Mouse (Mus musculus): Measurements from ENCODE around the gene Ankrd50. TPM values are rescaled to one million over a fixed set of nuclear protein-coding genes. Genes with fewer than 3 reads are reported as not detected.

The Ankrd50 gene
- polyA plus RNA-seq, 1 experiment = 8.8 TPM

- no peak overlapping the region for H3K27ac ChIP-seq (ENCODE audit: control insufficient read depth, insufficient read depth, low read depth, low read length)
- TF ChIP-seq CTCF (IDR thresholded peaks at IDR 0.05; ENCODE audit: control insufficient read depth, insufficient read depth, insufficient replicate concordance, low read depth, low read length) (no peak), POLR2A (IDR thresholded peaks at IDR 0.05; ENCODE audit: control insufficient read depth, low read depth, low read length) (no peak)
- no peak overlapping the region for H3K4me3 ChIP-seq (ENCODE audit: control insufficient read depth, low read depth, low read length)
Measured at GRCm38 (mm10) chr3:38433495-38434464, 50.9 kb downstream of the Ankrd50 start.

DNA sequence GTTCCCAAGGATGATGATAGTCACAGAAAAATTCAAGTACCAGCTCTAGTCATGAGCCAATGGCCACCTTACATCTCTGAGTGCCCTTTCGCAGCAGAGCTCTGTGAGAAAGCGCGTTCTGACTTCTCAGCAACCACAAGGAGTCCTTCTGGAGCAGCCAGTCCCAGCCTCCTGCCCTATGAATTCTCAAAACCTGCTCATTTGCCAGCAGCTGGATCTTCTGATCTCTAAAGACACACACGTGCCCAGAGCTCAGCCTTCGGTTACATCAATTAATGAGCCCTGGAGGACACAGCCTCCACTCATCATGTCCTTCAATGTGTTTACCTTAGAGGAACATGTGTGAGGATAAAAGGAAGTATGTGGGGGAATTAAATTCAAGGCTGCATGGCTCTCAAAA is 53.2 kb downstream of the Ankrd50 start:
- H3K27ac ChIP-seq (ENCODE audit: control insufficient read depth, insufficient read depth, low read depth, low read length) = no peak overlapping the region
- H3K4me1 ChIP-seq (ENCODE audit: control insufficient read depth, insufficient read depth, low read length) = no peaks in the 10 kb centered on the region; the same call in 1 of the 2 replicates
- no peaks in the 10 kb centered on the region for H3K27me3 ChIP-seq (ENCODE audit: control insufficient read depth, insufficient read depth, low read length)
- TF ChIP-seq CTCF (IDR thresholded peaks at IDR 0.05; ENCODE audit: control insufficient read depth, insufficient read depth, insufficient replicate concordance, low read depth, low read length) = no peak
- TF ChIP-seq POLR2A (IDR thresholded peaks at IDR 0.05; ENCODE audit: control insufficient read depth, low read depth, low read length) = no peak
- H3K4me3 ChIP-seq (ENCODE audit: control insufficient read depth, low read depth, low read length) = no peak overlapping the region
- H3K36me3 ChIP-seq (ENCODE audit: control insufficient read depth, insufficient read depth, low read length) = no peaks in the 10 kb centered on the region

More at GRCm38 (mm10) chr3:38433495-38434464, 50.9 kb downstream of the Ankrd50 start:
- Histone ChIP-seq H3K27me3 (ENCODE audit: control insufficient read depth, insufficient read depth, low read length) (no peaks in the 10 kb centered on the region), H3K4me1 (ENCODE audit: control insufficient read depth, insufficient read depth, low read length) (no peaks in the 10 kb centered on the region; the same call in 1 of the 2 replicates), H3K36me3 (ENCODE audit: control insufficient read depth, insufficient read depth, low read length) (no peaks in the 10 kb centered on the region)

DNA sequence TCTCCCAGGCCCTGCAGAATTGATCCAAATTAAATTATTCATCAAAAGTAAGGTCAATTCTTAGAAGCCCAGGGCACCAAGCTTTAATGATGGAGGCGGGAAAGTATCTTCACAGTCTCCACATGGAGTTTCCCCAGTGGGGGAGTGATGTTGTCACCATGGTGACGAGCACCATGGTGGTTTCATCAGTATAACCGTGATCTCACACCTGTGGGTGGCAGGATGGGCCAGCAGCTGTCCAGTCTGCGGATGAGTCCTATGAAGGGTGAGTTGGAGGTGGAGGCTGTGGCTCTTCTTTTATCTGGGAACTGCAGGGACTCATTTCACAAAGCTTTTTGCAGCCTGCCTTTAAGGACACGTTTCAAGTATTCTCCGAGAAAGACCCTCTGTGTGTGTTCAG is 53.6 kb downstream of the Ankrd50 start:
- no peaks in the 10 kb centered on the region for H3K36me3 ChIP-seq (ENCODE audit: control insufficient read depth, insufficient read depth, low read length)
- no peak overlapping the region for H3K4me3 ChIP-seq (ENCODE audit: control insufficient read depth, low read depth, low read length)
- TF ChIP-seq CTCF (IDR thresholded peaks at IDR 0.05; ENCODE audit: control insufficient read depth, insufficient read depth, insufficient replicate concordance, low read depth, low read length) (no peak), POLR2A (IDR thresholded peaks at IDR 0.05; ENCODE audit: control insufficient read depth, low read depth, low read length) (no peak)
- no peak overlapping the region for H3K27ac ChIP-seq (ENCODE audit: control insufficient read depth, insufficient read depth, low read depth, low read length)
- no peaks in the 10 kb centered on the region for H3K27me3 ChIP-seq (ENCODE audit: control insufficient read depth, insufficient read depth, low read length)
- no peaks in the 10 kb centered on the region; the same call in 1 of the 2 replicates for H3K4me1 ChIP-seq (ENCODE audit: control insufficient read depth, insufficient read depth, low read length)

DNA sequence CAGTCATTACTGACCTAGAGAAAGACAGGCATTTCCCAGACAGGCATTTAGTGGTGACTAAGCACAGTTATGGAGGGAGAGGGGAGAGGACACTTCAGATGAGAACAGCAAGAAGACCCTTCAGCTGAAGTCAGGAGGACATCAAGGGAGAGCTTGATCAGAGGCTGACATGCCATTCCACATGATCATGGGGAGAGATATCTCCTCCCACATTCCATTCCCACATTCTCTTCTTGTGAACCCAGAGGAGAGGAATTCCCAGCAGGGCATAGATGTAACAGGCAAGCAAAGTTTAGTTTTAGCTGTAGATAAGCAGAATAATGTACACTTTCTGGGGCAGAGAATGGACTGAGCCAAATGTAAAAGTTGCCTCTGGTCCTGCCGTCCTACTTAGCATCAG is 57.4 kb downstream of the Ankrd50 start:
- TF ChIP-seq POLR2A (IDR thresholded peaks at IDR 0.05; ENCODE audit: control insufficient read depth, low read depth, low read length) = no peak
- no peak for TF ChIP-seq CTCF (IDR thresholded peaks at IDR 0.05; ENCODE audit: control insufficient read depth, insufficient read depth, insufficient replicate concordance, low read depth, low read length)
- no peaks in the 10 kb centered on the region for H3K4me1 ChIP-seq (ENCODE audit: control insufficient read depth, insufficient read depth, low read length)
- H3K4me3 ChIP-seq (ENCODE audit: control insufficient read depth, low read depth, low read length) = no peak overlapping the region
- H3K27me3 ChIP-seq (ENCODE audit: control insufficient read depth, insufficient read depth, low read length) = no peaks in the 10 kb centered on the region
- H3K36me3 ChIP-seq (ENCODE audit: control insufficient read depth, insufficient read depth, low read length) = no peaks in the 10 kb centered on the region
- no peak overlapping the region for H3K27ac ChIP-seq (ENCODE audit: control insufficient read depth, insufficient read depth, low read depth, low read length)

DNA sequence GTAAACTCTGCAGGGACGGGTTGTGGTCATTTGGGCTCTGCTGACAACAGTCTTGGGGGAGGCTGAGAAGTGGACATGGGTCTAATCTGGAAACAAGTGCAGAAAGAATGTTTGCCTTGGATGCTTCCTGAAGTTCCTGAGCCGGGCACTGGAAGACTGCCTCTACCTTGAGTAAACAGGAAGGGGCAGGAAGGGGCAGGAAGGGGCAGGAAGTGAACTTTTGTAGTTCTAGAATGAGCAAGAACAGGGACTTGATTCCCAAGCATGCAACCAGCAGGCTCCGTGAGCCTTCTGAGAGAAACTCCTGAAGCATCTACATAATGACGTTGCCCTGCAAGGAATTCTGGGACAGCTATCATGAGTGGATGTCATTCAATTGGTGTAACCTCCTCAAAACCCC is 60.7 kb downstream of the Ankrd50 start:
- Histone ChIP-seq H3K27ac (ENCODE audit: control insufficient read depth, insufficient read depth, low read depth, low read length) (no peak overlapping the region), H3K36me3 (ENCODE audit: control insufficient read depth, insufficient read depth, low read length) (no peaks in the 10 kb centered on the region), H3K4me1 (ENCODE audit: control insufficient read depth, insufficient read depth, low read length) (no peaks in the 10 kb centered on the region), H3K27me3 (ENCODE audit: control insufficient read depth, insufficient read depth, low read length) (no peaks in the 10 kb centered on the region), H3K4me3 (ENCODE audit: control insufficient read depth, low read depth, low read length) (no peak overlapping the region)
- TF ChIP-seq POLR2A (IDR thresholded peaks at IDR 0.05; ENCODE audit: control insufficient read depth, low read depth, low read length) = no peak
- TF ChIP-seq CTCF (IDR thresholded peaks at IDR 0.05; ENCODE audit: control insufficient read depth, insufficient read depth, insufficient replicate concordance, low read depth, low read length) = no peak

- Histone ChIP-seq H3K36me3 (ENCODE audit: control insufficient read depth, insufficient read depth, low read length) (no peaks in the 10 kb centered on the region), H3K4me3 (ENCODE audit: control insufficient read depth, low read depth, low read length) (no peak overlapping the region), H3K27ac (ENCODE audit: control insufficient read depth, insufficient read depth, low read depth, low read length) (no peak overlapping the region), H3K27me3 (ENCODE audit: control insufficient read depth, insufficient read depth, low read length) (no peaks in the 10 kb centered on the region), H3K4me1 (ENCODE audit: control insufficient read depth, insufficient read depth, low read length) (no peaks in the 10 kb centered on the region)
- TF ChIP-seq POLR2A (IDR thresholded peaks at IDR 0.05; ENCODE audit: control insufficient read depth, low read depth, low read length) = no peak
- TF ChIP-seq CTCF (IDR thresholded peaks at IDR 0.05; ENCODE audit: control insufficient read depth, insufficient read depth, insufficient replicate concordance, low read depth, low read length) = no peak
Measured at GRCm38 (mm10) chr3:38419896-38420295, 64.7 kb downstream of the Ankrd50 start.

- Histone ChIP-seq H3K36me3 (ENCODE audit: control insufficient read depth, insufficient read depth, low read length) (no peaks in the 10 kb centered on the region), H3K4me3 (ENCODE audit: control insufficient read depth, low read depth, low read length) (no peak overlapping the region), H3K27ac (ENCODE audit: control insufficient read depth, insufficient read depth, low read depth, low read length) (no peak overlapping the region), H3K27me3 (ENCODE audit: control insufficient read depth, insufficient read depth, low read length) (no peaks in the 10 kb centered on the region), H3K4me1 (ENCODE audit: control insufficient read depth, insufficient read depth, low read length) (no peaks in the 10 kb centered on the region)
- TF ChIP-seq POLR2A (IDR thresholded peaks at IDR 0.05; ENCODE audit: control insufficient read depth, low read depth, low read length) = no peak
Measured at GRCm38 (mm10) chr3:38415292-38415930, 69.2 kb downstream of the Ankrd50 start.

Data from testis, adult 2 months (tissue).